Mouse (Mus musculus): Measurements from ENCODE around the gene Pde4dip. TPM values are rescaled to one million over a fixed set of nuclear protein-coding genes. Genes with fewer than 3 reads are reported as not detected.

Gene Pde4dip
- polyA plus RNA-seq, 1 experiment from 2014 or later, result 82.1 TPM

DNA sequence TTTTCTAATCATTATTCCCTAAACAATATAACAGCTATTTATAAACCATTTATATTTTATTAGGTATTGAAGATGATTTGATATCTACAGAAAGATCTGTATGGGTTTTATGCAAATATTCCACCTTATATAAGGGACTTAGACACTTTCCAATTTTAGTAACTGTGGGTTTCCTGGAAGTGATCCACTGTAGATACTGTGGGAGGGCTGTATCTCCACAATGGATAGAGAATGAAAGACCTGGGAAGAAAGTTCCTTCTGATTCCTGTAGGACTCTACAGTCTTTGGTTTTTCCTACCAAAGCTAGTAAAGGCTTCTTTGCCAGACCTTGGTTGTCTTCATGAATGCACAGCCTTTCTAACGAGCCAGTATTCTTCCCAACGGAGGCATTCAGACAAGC, 21.2 kb upstream of the Pde4dip start:
- H3K9me3 ChIP-seq (ENCODE audit: control insufficient read depth, low read length), result no peaks in the 10 kb centered on the region
- WGBS, result 21% methylated on average over 2 of the region's 2 CpGs
- no peaks in the 10 kb centered on the region for H3K4me1 ChIP-seq (replicated peaks; ENCODE audit: control insufficient read depth, insufficient read depth, low read length)
- no peaks in the 10 kb centered on the region for H3K27me3 ChIP-seq (replicated peaks; ENCODE audit: control insufficient read depth, insufficient read depth, low read length)
- ATAC-seq, result no peak
- no peak overlapping the region for H3K9ac ChIP-seq (replicated peaks; ENCODE audit: low read depth, low read length)
- H3K36me3 ChIP-seq (ENCODE audit: control insufficient read depth, insufficient read depth), result 0 out of 2 replicates have a peak, but pooled peaks cover 2% of the 10 kb centered on the region
- no peak overlapping the region for H3K4me2 ChIP-seq (ENCODE audit: low read length)
- H3K4me3 ChIP-seq (replicated peaks; ENCODE audit: low read length), result no peak overlapping the region
- no peak overlapping the region for H3K27ac ChIP-seq (ENCODE audit: low read length)

DNA sequence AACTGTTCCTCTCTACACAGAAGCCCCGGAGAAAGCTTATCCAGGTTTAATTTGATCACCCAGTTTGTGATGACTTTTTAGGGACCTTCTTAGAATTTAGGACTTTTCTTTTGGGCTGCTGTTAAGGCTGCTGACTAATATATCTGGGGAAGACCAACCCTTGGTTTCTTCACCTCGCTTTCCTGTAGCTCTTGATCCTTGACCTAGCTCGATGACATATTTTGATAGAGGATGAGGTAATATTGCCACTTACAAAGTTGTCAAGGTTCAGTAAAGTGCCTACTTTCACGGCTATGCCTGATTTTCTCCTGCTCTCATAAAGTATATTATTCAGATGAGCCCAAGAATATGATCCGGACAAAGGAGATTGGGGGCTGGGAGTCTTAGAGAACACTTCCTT, 13.1 kb upstream of the Pde4dip start:
- peak overlapping the region; percentile 66 for H3K4me3 ChIP-seq (replicated peaks; ENCODE audit: low read length)
- peak overlapping the region; percentile 77 for H3K9ac ChIP-seq (replicated peaks; ENCODE audit: low read depth, low read length)
- H3K9me3 ChIP-seq (ENCODE audit: control insufficient read depth, low read length), result no peaks in the 10 kb centered on the region
- ATAC-seq, result no peak
- peak overlapping the region; percentile 91 for H3K4me2 ChIP-seq (ENCODE audit: low read length)
- peaks cover 11% of the 10 kb centered on the region for H3K4me1 ChIP-seq (replicated peaks; ENCODE audit: control insufficient read depth, insufficient read depth, low read length)
- WGBS, result 26% methylated on average over 5 of the region's 5 CpGs
- no peaks in the 10 kb centered on the region for H3K36me3 ChIP-seq (ENCODE audit: control insufficient read depth, insufficient read depth)
- H3K27ac ChIP-seq (ENCODE audit: low read length), result no peak overlapping the region
- no peaks in the 10 kb centered on the region for H3K27me3 ChIP-seq (replicated peaks; ENCODE audit: control insufficient read depth, insufficient read depth, low read length)

DNA sequence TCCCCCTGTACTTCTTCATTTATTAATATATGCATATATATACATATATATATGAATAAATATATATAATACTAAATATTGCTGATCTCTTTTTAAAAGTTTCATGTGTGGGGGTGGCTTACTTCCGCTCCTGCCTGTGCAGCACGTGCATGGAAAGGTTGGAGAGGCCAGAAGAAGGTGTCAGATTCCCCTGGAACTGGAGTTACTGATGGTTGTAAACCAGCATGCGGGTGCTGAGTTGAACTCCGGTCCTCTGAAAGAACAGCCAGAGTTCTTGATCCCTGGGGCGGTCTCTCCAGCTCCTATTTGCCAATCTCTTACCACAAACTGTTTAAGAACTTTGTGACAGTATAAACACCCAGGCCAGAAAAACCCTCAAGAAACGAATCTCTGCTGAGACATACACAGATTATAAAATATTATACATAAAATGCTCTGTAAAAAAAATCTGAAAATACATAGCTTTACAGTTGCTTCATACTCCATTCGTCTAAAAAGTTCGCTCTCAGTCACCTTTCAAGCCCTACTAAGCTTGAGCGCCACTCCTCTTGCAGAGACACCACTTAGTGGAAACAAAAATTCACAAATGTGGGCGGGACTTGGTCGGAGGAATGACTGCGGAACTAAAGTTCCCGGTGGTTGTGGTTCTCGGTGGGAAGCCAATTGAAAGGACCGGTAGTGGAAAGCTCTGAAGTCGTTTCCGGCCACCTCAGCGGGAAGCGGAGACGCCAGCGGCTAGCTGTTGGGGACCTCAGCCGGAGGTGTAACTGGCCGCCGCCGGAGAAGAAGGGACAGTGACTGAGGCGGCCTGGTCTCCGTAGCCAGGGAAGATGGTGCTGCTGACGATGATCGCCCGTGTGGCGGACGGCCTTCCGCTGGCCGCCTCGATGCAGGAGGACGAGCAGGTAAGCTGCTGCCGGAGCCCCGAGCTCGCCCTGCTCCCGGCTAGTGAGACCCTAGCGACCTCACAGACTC, 12.3 kb upstream of the Pde4dip start, which contains the start of gene Sec22b:
TSS of gene Sec22b (plus strand) at position 675 of the 975 bp plus-strand sequence.
- WGBS, result 5% methylated on average over 41 of the region's 41 CpGs

GRCm38 (mm10) chr3:97898381-97898780, 9.9 kb upstream of the Pde4dip start:
- no peaks in the 10 kb centered on the region for H3K36me3 ChIP-seq (ENCODE audit: control insufficient read depth, insufficient read depth)
- no peak overlapping the region for H3K27ac ChIP-seq (ENCODE audit: low read length)
- H3K4me3 ChIP-seq (replicated peaks; ENCODE audit: low read length), result no peak overlapping the region
- ATAC-seq, result no peak
- no peaks in the 10 kb centered on the region for H3K9me3 ChIP-seq (ENCODE audit: control insufficient read depth, low read length)
- no peak overlapping the region for H3K4me2 ChIP-seq (ENCODE audit: low read length)
- 79% methylated on average over 3 of the region's 3 CpGs for WGBS
- no peaks in the 10 kb centered on the region for H3K27me3 ChIP-seq (replicated peaks; ENCODE audit: control insufficient read depth, insufficient read depth, low read length)
- H3K4me1 ChIP-seq (replicated peaks; ENCODE audit: control insufficient read depth, insufficient read depth, low read length), result peaks cover 11% of the 10 kb centered on the region
- no peak overlapping the region for H3K9ac ChIP-seq (replicated peaks; ENCODE audit: low read depth, low read length)

More for the DNA sequence above, 12.3 kb upstream of the Pde4dip start, which contains the start of gene Sec22b:
- no peaks in the 10 kb centered on the region for H3K27me3 ChIP-seq (replicated peaks; ENCODE audit: control insufficient read depth, insufficient read depth, low read length)
- no peak within 1 kb of the TSS for H3K27ac ChIP-seq (ENCODE audit: low read length)
- peak within 1 kb of the TSS; percentile 66 for H3K4me3 ChIP-seq (replicated peaks; ENCODE audit: low read length)
- H3K9me3 ChIP-seq (ENCODE audit: control insufficient read depth, low read length), result no peaks in the 10 kb centered on the region
- ATAC-seq, result peak; percentile 88
- H3K36me3 ChIP-seq (ENCODE audit: control insufficient read depth, insufficient read depth), result no peaks in the 10 kb centered on the region
- peak within 1 kb of the TSS; percentile 77 for H3K9ac ChIP-seq (replicated peaks; ENCODE audit: low read depth, low read length)
- peaks cover 11% of the 10 kb centered on the region for H3K4me1 ChIP-seq (replicated peaks; ENCODE audit: control insufficient read depth, insufficient read depth, low read length)
- peak within 1 kb of the TSS; percentile 91 for H3K4me2 ChIP-seq (ENCODE audit: low read length)

DNA sequence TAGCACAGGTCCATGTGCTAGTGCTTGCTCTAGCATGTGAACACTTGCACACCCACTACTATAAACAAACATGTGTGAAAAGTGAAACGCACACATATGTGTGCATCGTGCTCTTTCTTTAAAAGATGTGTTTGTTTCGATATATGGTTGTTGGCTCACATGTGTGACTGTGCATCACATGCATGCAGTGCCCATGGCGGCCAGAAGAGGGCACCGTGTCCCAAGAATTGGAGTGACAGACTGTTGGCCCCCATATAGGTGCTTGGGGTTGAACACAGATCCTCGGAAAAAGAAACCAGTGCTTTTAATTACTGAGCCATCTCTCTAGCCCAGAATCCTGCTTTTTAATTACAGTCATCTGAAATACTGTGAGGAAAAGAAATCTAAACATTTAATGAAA, 6.2 kb upstream of the Pde4dip start:
- no peak overlapping the region for H3K4me3 ChIP-seq (replicated peaks; ENCODE audit: low read length)
- WGBS, result 45% methylated on average over 6 of the region's 6 CpGs
- ATAC-seq, result no peak
- H3K36me3 ChIP-seq (ENCODE audit: control insufficient read depth, insufficient read depth), result no peaks in the 10 kb centered on the region
- H3K4me1 ChIP-seq (replicated peaks; ENCODE audit: control insufficient read depth, insufficient read depth, low read length), result no peaks in the 10 kb centered on the region
- H3K27ac ChIP-seq (ENCODE audit: low read length), result no peak overlapping the region
- peaks cover 4% of the 10 kb centered on the region for H3K27me3 ChIP-seq (replicated peaks; ENCODE audit: control insufficient read depth, insufficient read depth, low read length)
- no peak overlapping the region for H3K9ac ChIP-seq (replicated peaks; ENCODE audit: low read depth, low read length)
- H3K9me3 ChIP-seq (ENCODE audit: control insufficient read depth, low read length), result no peaks in the 10 kb centered on the region
- no peak overlapping the region for H3K4me2 ChIP-seq (ENCODE audit: low read length)

GRCm38 (mm10) chr3:97890205-97890604, 1.7 kb upstream of the Pde4dip start:
- Histone ChIP-seq H3K27me3 (replicated peaks; ENCODE audit: control insufficient read depth, insufficient read depth, low read length) (peaks cover 4% of the 10 kb centered on the region), H3K27ac (ENCODE audit: low read length) (no peak overlapping the region), H3K9ac (replicated peaks; ENCODE audit: low read depth, low read length) (no peak overlapping the region), H3K4me2 (ENCODE audit: low read length) (no peak overlapping the region), H3K4me3 (replicated peaks; ENCODE audit: low read length) (no peak overlapping the region), H3K4me1 (replicated peaks; ENCODE audit: control insufficient read depth, insufficient read depth, low read length) (peaks cover 3% of the 10 kb centered on the region), H3K9me3 (ENCODE audit: control insufficient read depth, low read length) (no peaks in the 10 kb centered on the region), H3K36me3 (ENCODE audit: control insufficient read depth, insufficient read depth) (no peaks in the 10 kb centered on the region)
- ATAC-seq, result no peak
- WGBS, result 81% methylated on average over 6 of the region's 6 CpGs

DNA sequence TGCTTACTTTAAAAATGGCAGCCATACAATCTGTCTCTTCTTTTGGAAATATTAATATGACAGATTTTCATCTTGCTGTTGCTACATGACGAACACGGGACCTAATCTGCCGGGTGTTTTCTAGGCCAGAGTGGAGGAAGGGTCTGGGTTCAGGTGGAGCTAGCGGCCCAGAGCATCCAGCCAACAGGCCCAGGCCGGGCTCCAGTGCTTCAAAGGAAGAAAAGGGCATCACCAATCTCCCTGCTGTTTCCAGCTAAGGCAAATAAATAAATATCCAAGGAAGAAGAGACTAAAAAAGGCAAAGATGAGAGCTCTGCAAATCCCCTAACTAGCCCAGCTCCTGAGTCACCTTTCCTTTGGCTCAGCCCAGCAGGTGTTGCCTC, 731 bp downstream of the Pde4dip start:
- ATAC-seq, result peak; percentile 27
- H3K27ac ChIP-seq (ENCODE audit: low read length), result 0 out of 2 replicates have a peak overlapping the region, but pooled peaks have one; percentile 34
- peaks cover 3% of the 10 kb centered on the region for H3K4me1 ChIP-seq (replicated peaks; ENCODE audit: control insufficient read depth, insufficient read depth, low read length)
- peak overlapping the region; percentile 67 for H3K9ac ChIP-seq (replicated peaks; ENCODE audit: low read depth, low read length)
- peak overlapping the region; percentile 68 for H3K4me2 ChIP-seq (ENCODE audit: low read length)
- H3K27me3 ChIP-seq (replicated peaks; ENCODE audit: control insufficient read depth, insufficient read depth, low read length), result peaks cover 4% of the 10 kb centered on the region
- no peaks in the 10 kb centered on the region for H3K9me3 ChIP-seq (ENCODE audit: control insufficient read depth, low read length)
- H3K4me3 ChIP-seq (replicated peaks; ENCODE audit: low read length), result peak overlapping the region; percentile 57
- 46% methylated on average over 5 of the region's 5 CpGs for WGBS
- no peaks in the 10 kb centered on the region for H3K36me3 ChIP-seq (ENCODE audit: control insufficient read depth, insufficient read depth)

GRCm38 (mm10) chr3:97881576-97881975, 6.9 kb downstream of the Pde4dip start:
- WGBS, result 94% methylated on average over 5 of the region's 5 CpGs
- H3K4me1 ChIP-seq (replicated peaks; ENCODE audit: control insufficient read depth, insufficient read depth, low read length), result no peaks in the 10 kb centered on the region
- no peak overlapping the region for H3K27ac ChIP-seq (ENCODE audit: low read length)
- no peaks in the 10 kb centered on the region for H3K36me3 ChIP-seq (ENCODE audit: control insufficient read depth, insufficient read depth)
- H3K27me3 ChIP-seq (replicated peaks; ENCODE audit: control insufficient read depth, insufficient read depth, low read length), result no peaks in the 10 kb centered on the region
- H3K4me2 ChIP-seq (ENCODE audit: low read length), result no peak overlapping the region
- no peaks in the 10 kb centered on the region for H3K9me3 ChIP-seq (ENCODE audit: control insufficient read depth, low read length)
- H3K4me3 ChIP-seq (replicated peaks; ENCODE audit: low read length), result no peak overlapping the region
- no peak for ATAC-seq
- H3K9ac ChIP-seq (replicated peaks; ENCODE audit: low read depth, low read length), result no peak overlapping the region

- Histone ChIP-seq H3K27ac (ENCODE audit: low read length) (no peak overlapping the region), H3K4me2 (ENCODE audit: low read length) (no peak overlapping the region), H3K27me3 (replicated peaks; ENCODE audit: control insufficient read depth, insufficient read depth, low read length) (no peaks in the 10 kb centered on the region), H3K9ac (replicated peaks; ENCODE audit: low read depth, low read length) (no peak overlapping the region), H3K4me1 (replicated peaks; ENCODE audit: control insufficient read depth, insufficient read depth, low read length) (no peaks in the 10 kb centered on the region), H3K4me3 (replicated peaks; ENCODE audit: low read length) (no peak overlapping the region), H3K36me3 (ENCODE audit: control insufficient read depth, insufficient read depth) (no peaks in the 10 kb centered on the region), H3K9me3 (ENCODE audit: control insufficient read depth, low read length) (no peaks in the 10 kb centered on the region)
- WGBS, result 17% methylated on average over 5 of the region's 5 CpGs
- ATAC-seq, result no peak
These were observed 9.3 kb downstream of the Pde4dip start for GRCm38 (mm10) chr3:97879222-97879621.

Measured in forebrain, embryonic 16.5 days (tissue).